Comparison of ENCODE assay signal across 7 mouse cellular contexts in the genomic region with DNA sequence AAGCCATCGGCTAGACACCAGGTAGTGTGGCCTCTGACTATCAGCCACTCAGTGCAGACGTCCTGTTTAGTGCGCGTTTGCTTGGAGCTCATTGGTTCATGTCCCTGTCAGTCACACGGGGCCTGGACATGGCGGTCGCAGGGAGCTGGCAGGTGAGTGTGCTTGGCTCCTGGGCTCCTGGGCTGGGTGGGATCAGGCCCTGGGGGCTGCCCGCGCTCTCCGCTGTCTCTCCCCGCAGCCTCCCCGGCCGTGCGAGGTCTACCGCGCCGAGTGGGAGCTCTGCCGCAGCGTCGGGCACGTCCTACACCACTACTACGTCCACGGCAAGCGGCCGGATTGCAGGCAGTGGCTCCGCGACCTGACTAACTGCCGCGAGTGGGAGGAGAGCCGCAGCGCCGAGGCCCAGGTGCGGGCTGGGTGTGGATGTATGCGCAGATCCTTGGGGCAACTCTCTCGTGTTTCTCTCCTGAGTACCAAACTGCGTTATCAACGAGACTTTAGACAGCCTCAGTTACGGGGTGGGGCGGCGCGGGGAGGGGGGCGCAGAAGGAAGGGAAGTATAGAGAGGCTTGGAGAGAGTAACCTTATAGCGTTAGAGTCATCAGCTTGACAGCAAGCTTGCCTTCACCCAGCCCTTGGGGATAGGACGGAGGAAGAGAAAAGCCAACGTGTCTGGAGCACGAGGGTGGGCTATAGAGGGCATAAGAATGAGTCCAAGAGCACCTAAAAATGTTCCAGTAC. TPM values are rescaled to one million over a fixed set of nuclear protein-coding genes. Genes with fewer than 3 reads are reported as not detected.
DNase-seq lines count a peak whose midpoint lies in the region; ATAC-seq lines count a peak whose summit lies in the region.

Gene 2510002D24Rik, plus strand, starts transcription at position 111 of the 741 bp plus-strand sequence.
Gene Gm28539, plus strand, starts transcription at position 117 of the 741 bp plus-strand sequence.

- H3K36me3 ChIP-seq in embryonic facial prominence, embryonic 12.5 days, result peaks cover 25% of the 10 kb centered on the region
- H3K36me3 ChIP-seq in limb, embryonic 11.5 days (ENCODE audit: control insufficient read depth, insufficient read depth, low read length), result peaks cover 11% of the 10 kb centered on the region
- H3K36me3 ChIP-seq in midbrain, embryonic 14.5 days (ENCODE audit: control insufficient read depth, insufficient read depth, low read length), result peaks cover 40% of the 10 kb centered on the region

- peak within 1 kb of the TSS; percentile 95 for H3K4me3 ChIP-seq in embryonic facial prominence, embryonic 12.5 days
- peak within 1 kb of the TSS; percentile 74 for H3K4me3 ChIP-seq in limb, embryonic 11.5 days (ENCODE audit: low read depth, low read length)
- H3K4me3 ChIP-seq in midbrain, embryonic 14.5 days (replicated peaks; ENCODE audit: low read depth, low read length), result peak within 1 kb of the TSS; percentile 63

- peaks cover 4% of the 10 kb centered on the region; the same call in 1 of the 2 replicates for H3K4me1 ChIP-seq in embryonic facial prominence, embryonic 12.5 days
- H3K4me1 ChIP-seq in limb, embryonic 11.5 days (ENCODE audit: control insufficient read depth, insufficient read depth, low read length), result no peaks in the 10 kb centered on the region
- H3K4me1 ChIP-seq in midbrain, embryonic 14.5 days (ENCODE audit: control insufficient read depth, insufficient read depth, low read length), result no peaks in the 10 kb centered on the region

- peak; percentile 92 for DNase-seq in adrenal gland, postnatal 25 days
- DNase-seq in heart, adult 11 months, result peak; percentile 100
- DNase-seq in kidney, adult 18-20 months, result peak; percentile 98
- peak; percentile 96 for DNase-seq in limb, embryonic 11.5 days (ENCODE audit: low spot score)
- peak; percentile 95 for DNase-seq in midbrain, embryonic 14.5 days
- DNase-seq in spleen, adult 18-20 months, result peak; percentile 86 to 94

- ATAC-seq in embryonic facial prominence, embryonic 12.5 days (ENCODE audit: insufficient number of reproducible peaks, insufficient read depth, low FRiP score, low TSS enrichment), result peak; percentile 99
- ATAC-seq in limb, embryonic 11.5 days (ENCODE audit: insufficient number of reproducible peaks, low FRiP score, low TSS enrichment, low read depth), result peak; percentile 96
- peak; percentile 98 for ATAC-seq in midbrain, embryonic 14.5 days (ENCODE audit: low FRiP score, low TSS enrichment)

- H3K4me2 ChIP-seq in embryonic facial prominence, embryonic 12.5 days (replicated peaks), result peak within 1 kb of the TSS; percentile 70
- peak within 1 kb of the TSS; percentile 62 for H3K4me2 ChIP-seq in limb, embryonic 11.5 days (ENCODE audit: low read depth, severe bottlenecking)
- H3K4me2 ChIP-seq in midbrain, embryonic 14.5 days (ENCODE audit: low read length), result peak within 1 kb of the TSS; percentile 70

- H3K27me3 ChIP-seq in embryonic facial prominence, embryonic 12.5 days, result no peaks in the 10 kb centered on the region
- no peaks in the 10 kb centered on the region for H3K27me3 ChIP-seq in limb, embryonic 11.5 days (ENCODE audit: control insufficient read depth, insufficient read depth, low read length)
- no peaks in the 10 kb centered on the region for H3K27me3 ChIP-seq in midbrain, embryonic 14.5 days (ENCODE audit: control insufficient read depth, insufficient read depth, low read length)

- H3K9ac ChIP-seq in embryonic facial prominence, embryonic 12.5 days, result peak within 1 kb of the TSS; percentile 85
- peak within 1 kb of the TSS; percentile 80 for H3K9ac ChIP-seq in limb, embryonic 11.5 days (ENCODE audit: low read length)
- peak within 1 kb of the TSS; percentile 74 for H3K9ac ChIP-seq in midbrain, embryonic 14.5 days (replicated peaks; ENCODE audit: low read length)

- peak within 1 kb of the TSS; percentile 70; the same call in 1 of the 2 replicates for H3K27ac ChIP-seq in embryonic facial prominence, embryonic 12.5 days
- H3K27ac ChIP-seq in limb, embryonic 11.5 days (replicated peaks; ENCODE audit: low read depth, low read length), result no peak within 1 kb of the TSS
- peak within 1 kb of the TSS; percentile 37; the same call in 1 of the 2 replicates for H3K27ac ChIP-seq in midbrain, embryonic 14.5 days (replicated peaks; ENCODE audit: low read depth, low read length)

- WGBS in embryonic facial prominence, embryonic 12.5 days, result 1% methylated on average over 45 of the region's 46 CpGs
- WGBS in limb, embryonic 11.5 days, result 2% methylated on average over 46 of the region's 46 CpGs
- WGBS in midbrain, embryonic 14.5 days, result 1% methylated on average over 46 of the region's 46 CpGs

- H3K9me3 ChIP-seq in embryonic facial prominence, embryonic 12.5 days, result no peaks in the 10 kb centered on the region
- H3K9me3 ChIP-seq in limb, embryonic 11.5 days (ENCODE audit: control insufficient read depth, low read length), result no peaks in the 10 kb centered on the region
- H3K9me3 ChIP-seq in midbrain, embryonic 14.5 days (ENCODE audit: control insufficient read depth, low read length), result no peaks in the 10 kb centered on the region

RNA-seq across cellular contexts. Expression of gene 2510002D24Rik, which starts in this region (rescaled TPM):
- total RNA-seq in adrenal gland, postnatal 25 days (2021), result 15.5 and 24.3 TPM in 2 replicates
- polyA plus RNA-seq in embryonic facial prominence, embryonic 12.5 days (2016; fragmentation: Nextera tagmentation; extraction: Ambion mirVana), result 38.2 and 38.3 TPM in 2 replicates
- 28.4 and 31.4 TPM in 2 replicates for polyA plus RNA-seq in limb, embryonic 11.5 days (2014; fragmentation: Nextera tagmentation; extraction: Ambion mirVana)
- 27.2 and 35.3 TPM in 2 replicates for polyA plus RNA-seq in midbrain, embryonic 14.5 days (2014; fragmentation: Nextera tagmentation; extraction: Ambion mirVana)

RNA-seq across cellular contexts. Expression of gene Gm28539, which starts in this region (rescaled TPM):
- total RNA-seq in adrenal gland, postnatal 25 days (2021), result 3.8 and 4.6 TPM in 2 replicates
- polyA plus RNA-seq in embryonic facial prominence, embryonic 12.5 days (2016; fragmentation: Nextera tagmentation; extraction: Ambion mirVana), result not detected in 2 replicates
- not detected in 2 replicates for polyA plus RNA-seq in limb, embryonic 11.5 days (2014; fragmentation: Nextera tagmentation; extraction: Ambion mirVana)
- not detected in 2 replicates for polyA plus RNA-seq in midbrain, embryonic 14.5 days (2014; fragmentation: Nextera tagmentation; extraction: Ambion mirVana)
